Mouse (Mus musculus): ENCODE measurements around the gene Egln3.

The Egln3 gene

DNA sequence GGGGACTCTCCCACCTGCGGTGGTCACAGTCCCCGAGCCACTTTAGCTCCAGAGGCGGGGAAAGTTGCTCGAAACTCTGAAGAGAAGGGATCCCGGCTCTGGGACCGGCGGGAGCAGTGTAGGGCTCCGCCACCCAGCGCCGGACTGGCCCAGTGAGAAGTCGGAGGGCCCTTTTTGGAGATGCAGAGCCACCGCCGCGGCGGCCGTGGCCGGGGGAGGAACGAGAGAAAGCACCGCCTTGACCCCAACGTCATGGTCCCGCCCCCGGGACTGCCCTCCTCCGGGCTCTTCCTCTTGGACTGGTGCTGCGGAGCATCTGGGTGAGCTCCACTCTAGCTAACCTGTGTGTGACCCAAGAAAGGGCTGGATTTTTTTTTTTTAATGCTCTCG lies at the start of gene Egln3:
TSS of gene Egln3 (minus strand) at position 205 of the 390 bp plus-strand sequence.
- DNase-seq (ENCODE audit: inconsistent age in 2 of 2, low spot score in 1 of 2): peak; percentile 85 to 95

DNA sequence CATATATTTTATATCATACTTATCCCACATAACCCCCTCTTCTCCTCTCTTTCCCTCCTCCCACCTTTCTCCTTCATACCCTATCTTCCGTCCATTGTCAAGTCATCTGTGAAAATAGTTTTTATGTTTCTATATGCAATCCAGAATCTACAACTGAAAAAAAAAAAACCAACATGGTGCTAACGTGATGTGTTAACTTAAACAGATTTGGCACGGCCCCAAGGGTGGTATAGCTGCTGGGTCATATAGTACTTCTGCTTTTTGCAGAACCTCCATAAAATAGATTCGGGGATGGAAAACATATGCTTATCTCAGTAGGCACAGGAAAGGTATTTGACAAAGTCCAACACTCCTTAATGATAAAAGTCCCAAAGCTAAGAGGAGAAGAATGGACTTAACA lies 49.8 kb upstream of the Egln3 start:
- no peak for DNase-seq (ENCODE audit: inconsistent age in 2 of 2, low spot score in 1 of 2)

GRCm38 (mm10) chr12:54251942-54252400 lies 48.3 kb upstream of the Egln3 start:
- peak; percentile 13 to 78 for DNase-seq (ENCODE audit: inconsistent age in 2 of 2, low spot score in 1 of 2)

DNA sequence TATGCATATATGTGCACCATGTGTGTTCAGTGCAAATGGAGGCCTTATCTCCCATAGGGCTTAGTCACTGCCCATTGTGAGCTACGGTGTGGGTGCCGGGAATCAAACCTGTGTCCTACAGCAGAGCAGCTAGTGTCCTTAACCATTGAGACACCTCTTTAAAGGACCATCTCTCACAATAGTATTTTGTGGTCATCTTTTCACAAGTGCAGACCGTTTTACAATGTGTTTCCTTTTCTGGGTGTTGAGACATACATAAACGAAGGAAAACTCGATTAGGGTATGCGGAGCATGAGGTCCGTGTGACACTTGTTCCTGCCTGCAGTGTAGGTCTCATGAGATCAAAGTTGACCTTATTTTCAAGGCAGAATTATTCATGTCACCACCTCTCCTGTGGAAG lies 44.2 kb upstream of the Egln3 start:
- DNase-seq (ENCODE audit: inconsistent age in 2 of 2, low spot score in 1 of 2): no peak

- no peak for DNase-seq (ENCODE audit: inconsistent age in 2 of 2, low spot score in 1 of 2)
Measured at GRCm38 (mm10) chr12:54243158-54243557, 39.5 kb upstream of the Egln3 start.

- no peak for DNase-seq (ENCODE audit: inconsistent age in 2 of 2, low spot score in 1 of 2)
Measured at GRCm38 (mm10) chr12:54241976-54242375, 38.3 kb upstream of the Egln3 start.

- DNase-seq (ENCODE audit: inconsistent age in 2 of 2, low spot score in 1 of 2): no peak
Measured at GRCm38 (mm10) chr12:54233794-54234193, 30.1 kb upstream of the Egln3 start.

DNA sequence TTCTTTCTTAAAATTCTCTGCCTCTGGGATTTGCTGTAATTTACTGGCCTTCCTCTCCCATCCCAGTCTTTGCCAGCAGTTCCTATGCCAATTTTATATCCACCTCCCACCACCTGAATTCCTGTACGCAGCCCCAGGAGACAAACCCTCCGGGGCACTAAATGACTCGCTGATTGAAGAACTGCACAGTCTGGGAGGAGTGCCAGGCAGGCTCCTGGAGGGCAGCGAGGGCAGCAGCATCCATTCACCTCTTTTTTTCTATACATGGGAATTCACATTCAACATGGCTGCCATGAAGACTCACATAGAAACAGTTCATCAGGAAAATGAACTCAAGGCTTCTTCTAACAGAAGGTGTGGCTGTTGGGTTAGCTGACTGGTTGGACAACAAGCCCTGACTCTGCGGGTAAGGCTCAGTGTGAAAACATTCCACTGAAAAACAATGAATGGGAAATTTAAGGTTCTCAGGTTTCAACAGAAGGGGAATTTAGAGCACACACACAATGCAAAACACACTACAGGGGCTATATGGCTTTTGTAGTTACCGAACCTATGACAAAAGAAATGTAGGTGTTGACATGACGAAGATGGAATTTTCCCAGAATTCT lies 29.4 kb upstream of the Egln3 start:
- DNase-seq (ENCODE audit: inconsistent age in 2 of 2, low spot score in 1 of 2): no peak

DNA sequence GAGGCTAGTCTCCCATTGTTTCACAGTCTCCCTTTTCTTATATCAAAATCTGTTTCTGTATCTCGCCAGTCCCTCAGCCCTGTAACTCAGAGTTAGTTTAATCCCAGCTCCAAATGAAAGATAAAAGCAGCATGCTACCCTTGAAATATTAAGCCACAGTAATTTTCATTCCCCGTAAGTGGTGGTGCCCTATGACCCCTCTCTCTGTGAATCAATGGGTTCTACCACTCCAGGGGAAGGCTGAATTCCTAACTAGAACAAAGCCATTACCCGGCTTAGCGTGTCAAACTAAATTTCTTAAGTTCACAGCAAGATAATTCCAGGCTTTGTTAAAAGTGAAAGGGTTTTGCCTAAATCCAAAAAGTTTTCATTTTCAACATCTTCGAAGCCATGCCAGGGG lies 28.8 kb upstream of the Egln3 start:
- no peak for DNase-seq (ENCODE audit: inconsistent age in 2 of 2, low spot score in 1 of 2)

GRCm38 (mm10) chr12:54227551-54227950 lies 23.9 kb upstream of the Egln3 start:
- DNase-seq (ENCODE audit: inconsistent age in 2 of 2, low spot score in 1 of 2): no peak

GRCm38 (mm10) chr12:54226341-54226740 lies 22.7 kb upstream of the Egln3 start:
- DNase-seq (ENCODE audit: inconsistent age in 2 of 2, low spot score in 1 of 2): no peak

DNA sequence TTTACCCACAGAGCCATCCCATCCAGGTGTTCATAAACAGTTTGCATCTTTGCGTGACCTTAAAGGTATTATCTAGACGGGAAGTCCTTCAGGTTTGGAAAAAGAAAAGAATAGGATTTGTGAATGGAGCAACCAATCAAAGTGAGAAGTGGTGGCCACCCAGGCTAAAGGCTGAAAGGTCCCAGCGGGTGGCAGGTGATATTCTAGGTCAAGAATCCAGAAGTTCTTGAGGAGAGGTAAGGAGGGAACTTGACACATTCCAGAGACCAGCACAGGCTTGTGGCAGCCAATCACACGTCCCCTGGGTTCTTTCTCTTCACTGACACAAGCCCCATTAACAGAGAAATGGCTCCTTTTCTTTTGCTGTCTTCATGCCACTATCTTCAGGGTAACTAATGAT lies 21.9 kb upstream of the Egln3 start:
- no peak for DNase-seq (ENCODE audit: inconsistent age in 2 of 2, low spot score in 1 of 2)

GRCm38 (mm10) chr12:54225090-54225489 lies 21.4 kb upstream of the Egln3 start:
- DNase-seq (ENCODE audit: inconsistent age in 2 of 2, low spot score in 1 of 2): no peak

DNA sequence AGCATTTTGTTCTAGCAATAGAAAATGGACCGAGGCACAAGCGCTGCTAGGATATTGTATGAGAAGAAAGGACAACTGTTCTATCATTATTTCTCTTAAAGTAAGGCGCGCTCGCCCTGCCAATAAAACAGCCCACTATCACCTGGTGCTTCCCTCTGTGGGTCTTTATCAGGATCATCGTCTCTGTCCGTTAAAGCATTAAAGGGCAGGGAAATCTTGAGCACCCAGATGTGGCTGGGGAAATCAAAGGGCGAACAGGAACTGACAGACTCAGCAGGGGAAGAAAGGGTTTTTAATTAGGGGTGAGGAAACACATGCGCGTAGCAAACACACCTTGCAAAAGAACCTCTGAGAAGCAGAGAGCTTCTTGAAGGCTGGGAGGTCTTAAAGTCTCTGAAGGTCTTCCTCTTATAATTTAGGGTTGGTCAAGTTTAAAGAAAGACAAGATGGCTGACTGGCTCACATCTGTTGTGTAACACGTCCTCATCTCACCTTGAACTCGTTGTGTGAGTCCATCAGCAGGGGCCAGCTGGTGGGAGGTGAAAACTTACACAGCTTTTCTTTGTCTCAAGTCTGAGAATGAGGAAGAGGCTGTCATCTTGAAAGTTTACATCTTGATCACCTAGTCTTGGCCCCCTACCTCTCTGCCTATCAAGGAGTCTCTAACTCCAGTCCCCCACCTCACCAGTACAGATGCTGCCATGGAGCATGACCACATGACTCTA lies 18.5 kb upstream of the Egln3 start:
- no peak for DNase-seq (ENCODE audit: inconsistent age in 2 of 2, low spot score in 1 of 2)

GRCm38 (mm10) chr12:54216673-54217072 lies 13.0 kb upstream of the Egln3 start:
- DNase-seq (ENCODE audit: inconsistent age in 2 of 2, low spot score in 1 of 2): no peak

- DNase-seq (ENCODE audit: inconsistent age in 2 of 2, low spot score in 1 of 2): peak in 1 of 2 experiments; percentile 77
Measured at GRCm38 (mm10) chr12:54214426-54214825, 10.8 kb upstream of the Egln3 start.

DNA sequence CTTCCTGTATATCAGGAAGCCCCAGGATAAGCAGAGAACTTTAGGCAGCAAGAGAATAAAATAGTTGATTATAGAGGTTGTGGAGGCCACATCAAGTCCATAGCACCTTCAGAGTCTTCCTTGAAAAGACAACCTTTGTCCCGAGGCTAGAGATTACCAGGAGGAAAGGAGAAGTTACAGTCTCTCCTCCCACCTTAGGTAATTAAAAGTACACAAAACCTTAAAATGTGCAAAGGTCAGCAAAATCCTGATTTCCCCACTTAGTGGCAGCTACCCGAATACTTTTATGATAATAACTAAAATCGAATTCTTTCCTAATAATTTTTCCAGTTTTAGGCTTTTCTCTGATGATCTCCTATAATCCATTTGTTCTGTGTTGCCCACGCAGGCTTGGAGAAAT lies 10.2 kb upstream of the Egln3 start:
- no peak for DNase-seq (ENCODE audit: inconsistent age in 2 of 2, low spot score in 1 of 2)

- no peak for DNase-seq (ENCODE audit: inconsistent age in 2 of 2, low spot score in 1 of 2)
Measured at GRCm38 (mm10) chr12:54213230-54213629, 9.6 kb upstream of the Egln3 start.

GRCm38 (mm10) chr12:54209182-54209563 lies 5.5 kb upstream of the Egln3 start:
- DNase-seq (ENCODE audit: inconsistent age in 2 of 2, low spot score in 1 of 2): peak; percentile 26 to 48

- DNase-seq (ENCODE audit: inconsistent age in 2 of 2, low spot score in 1 of 2): no peak
Measured at GRCm38 (mm10) chr12:54208433-54209181, 4.9 kb upstream of the Egln3 start.

DNA sequence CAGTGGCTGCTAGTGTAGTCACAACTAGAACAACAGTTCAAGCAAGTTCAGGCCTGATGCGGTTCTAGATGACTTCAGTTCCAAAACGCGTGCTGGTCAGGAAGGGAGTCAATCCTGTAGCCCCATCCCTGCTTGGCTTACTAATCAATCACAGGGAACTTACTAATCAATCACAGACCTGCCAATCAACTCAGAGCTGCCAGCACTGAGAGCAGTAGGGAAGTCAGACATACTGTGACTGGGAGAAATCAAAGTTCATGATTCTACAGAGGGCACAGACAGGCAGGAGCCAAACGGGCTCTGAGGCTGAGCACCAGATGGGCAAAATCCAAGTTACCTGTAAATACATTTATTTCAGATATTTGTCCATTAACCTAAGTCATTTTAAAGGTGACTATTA lies 2.1 kb upstream of the Egln3 start:
- DNase-seq (ENCODE audit: inconsistent age in 2 of 2, low spot score in 1 of 2): no peak

- DNase-seq (ENCODE audit: inconsistent age in 2 of 2, low spot score in 1 of 2): peak; percentile 39 to 81
Measured at GRCm38 (mm10) chr12:54205195-54205594, 1.5 kb upstream of the Egln3 start.

Measured in adrenal gland, adult (tissue).